Mouse (Mus musculus): Measurements from ENCODE around the gene Fen1.
A peak's percentile ranks its signal among the peaks of the same experiment; 100 is the strongest.

DNA sequence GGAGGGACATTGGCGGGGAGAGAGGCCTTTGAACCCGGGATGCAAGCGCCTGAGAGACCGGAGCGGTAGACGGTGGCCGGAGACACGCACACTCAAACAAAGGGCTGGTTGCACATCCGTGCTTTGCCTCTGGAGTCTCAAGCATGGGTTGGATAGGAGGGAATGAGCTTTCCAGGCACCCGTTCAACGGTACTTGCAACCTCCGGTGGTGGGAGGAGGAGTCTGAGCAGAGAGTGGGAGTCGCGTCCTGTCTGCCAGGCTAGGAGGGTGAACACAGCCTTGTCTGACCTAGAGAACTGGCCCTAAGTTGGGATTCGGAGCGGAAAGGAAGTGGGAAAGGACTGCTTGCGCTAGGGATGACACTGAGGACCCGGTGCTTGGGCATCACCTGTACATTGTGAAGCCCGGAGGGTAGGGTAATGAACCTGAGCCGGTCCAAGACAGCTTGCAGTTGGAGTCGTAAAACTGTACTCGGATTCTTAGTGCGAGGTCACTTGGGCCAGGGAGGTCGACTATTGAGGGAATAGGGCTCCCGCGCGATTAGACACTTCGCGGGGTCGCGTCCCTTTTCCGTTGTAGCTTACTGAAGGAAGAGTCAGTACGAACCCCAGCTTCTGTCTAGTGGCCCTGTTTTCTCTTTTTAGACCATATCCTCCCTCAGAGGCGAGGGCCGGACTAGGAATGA lies 20.5 kb downstream of the Fen1 start:
- peak; percentile 41 for TF ChIP-seq POLR2A (IDR thresholded peaks at IDR 0.05; ENCODE audit: insufficient read depth, low read depth, low read length)
- TF ChIP-seq CTCF (IDR thresholded peaks at IDR 0.05; ENCODE audit: insufficient read depth, low read depth, low read length), result no peak

All from olfactory bulb, adult 2 months (tissue).